Mouse (Mus musculus) retina, postnatal 7 days (tissue): ENCODE data around the gene Krtap5-2.
A peak's percentile ranks its signal among the peaks of the same experiment; 100 is the strongest.
"Not testable (repeated sequence)": the region's sequence is repeated elsewhere in the genome, so short reads cannot be mapped to it uniquely, and the experiment has no call there.

Experiments
- DNase-seq: peaks from one replicate; pipeline ENCODE4 v3.0.0-alpha.2; 2012; ENCODE audit warnings: low read depth, low spot score

Gene Krtap5-2

GRCm38 (mm10) chr7:142140696-142141095 lies 35.1 kb downstream of the Krtap5-2 start:
- no peak for DNase-seq

GRCm38 (mm10) chr7:142135934-142136333 lies 39.9 kb downstream of the Krtap5-2 start, which contains the start of gene Gm39115:
Gene Gm39115, minus strand, starts transcription at chr7:142136034.
- DNase-seq, result not testable (repeated sequence)

GRCm38 (mm10) chr7:142134206-142134995 lies 41.4 kb downstream of the Krtap5-2 start:
- DNase-seq, result peak; percentile 49

GRCm38 (mm10) chr7:142128843-142129242 lies 47.0 kb downstream of the Krtap5-2 start:
- no peak for DNase-seq
